Mouse (Mus musculus) heart, postnatal 0 days (tissue): ENCODE measurements around the gene Gpbp1.

ENCODE experiments used
- CTCF ChIP-seq: IDR thresholded peaks from 2 replicates; pipeline ENCODE4 v1.5.1; 2016; ENCODE audit warnings: antibody characterized with exemption, control low read depth, low read depth
- EP300 ChIP-seq: IDR thresholded peaks from 2 replicates; pipeline ENCODE4 v1.6.1; 2016; ENCODE audit warnings: antibody characterized with exemption, low read depth

DNA sequence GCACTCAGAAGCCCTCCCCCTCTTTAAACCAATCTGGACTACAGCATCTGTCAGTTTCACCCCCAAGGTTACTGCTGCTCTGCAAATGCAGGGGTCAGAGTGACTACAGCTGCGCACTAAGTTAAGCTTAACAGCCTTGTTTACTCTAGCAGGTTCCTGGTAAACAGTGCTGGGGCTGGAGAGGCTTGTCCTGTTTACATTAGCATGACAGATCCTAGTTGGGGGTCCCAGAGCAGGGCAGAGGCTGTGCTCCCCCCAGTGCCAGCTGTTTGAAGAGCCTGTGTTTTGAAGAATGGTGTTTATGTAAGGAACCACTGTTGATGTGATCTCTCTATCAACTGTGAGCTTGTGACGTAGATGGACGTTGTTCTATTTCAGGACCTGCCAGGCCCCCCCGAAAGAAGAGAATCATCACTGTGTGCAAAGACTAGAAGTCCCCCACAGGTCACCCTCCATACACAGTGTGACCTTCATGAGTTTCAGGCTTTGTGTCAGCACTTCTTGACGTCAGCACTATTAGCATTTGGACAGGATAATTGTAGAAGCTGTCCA is 92.2 kb downstream of the Gpbp1 start:
- TF ChIP-seq CTCF, result no peak
- no peak for TF ChIP-seq EP300
